Mouse (Mus musculus) embryonic fibroblast, embryonic 13.5 days (primary cell): ENCODE measurements around the gene Fam98c.

Source experiments
- CTCF ChIP-seq: IDR thresholded peaks from 2 replicates; pipeline ENCODE4 v1.5.1; 2011; ENCODE audit warnings: mild to moderate bottlenecking, control low read depth, low read length, moderate library complexity, borderline replicate concordance; ENCODE audit not compliant: insufficient read depth
- POLR2A ChIP-seq: IDR thresholded peaks from 2 replicates; pipeline ENCODE4 v1.6.1; 2011; ENCODE audit warnings: low read depth, mild to moderate bottlenecking, control low read depth, low read length, moderate library complexity

- TF ChIP-seq CTCF (no peak), POLR2A (no peak)
These were observed 46.8 kb downstream of the Fam98c start for GRCm38 (mm10) chr7:29108992-29109955.
